Mouse (Mus musculus): ENCODE measurements around the gene Schip1. TPM values are rescaled to one million over a fixed set of nuclear protein-coding genes. Genes with fewer than 3 reads are reported as not detected.

Gene Schip1
- total and polyA plus RNA-seq, 2 experiments from 2014 or later = 108 to 157 TPM

DNA sequence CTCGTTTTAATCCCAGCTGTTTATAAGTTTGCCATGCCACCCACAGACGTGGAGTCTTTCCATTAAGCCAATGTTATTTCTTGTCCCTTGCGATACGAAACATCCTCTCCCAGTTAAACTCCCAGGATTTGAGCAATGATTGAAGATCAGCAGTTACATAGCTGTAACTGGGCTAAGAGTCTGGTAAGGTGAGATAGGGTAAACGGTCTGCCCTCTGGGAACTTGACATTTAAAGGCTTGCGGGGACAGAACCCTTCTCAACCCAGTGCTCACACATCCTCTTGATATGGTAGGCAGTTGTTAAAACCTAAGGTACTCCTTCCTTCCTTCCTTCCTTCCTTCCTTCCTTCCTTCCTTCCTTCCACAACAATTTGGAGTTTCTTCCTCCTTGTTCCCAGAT lies 431.9 kb downstream of the Schip1 start:
- ATAC-seq (ENCODE audit: low FRiP score) (no peak), DNase-seq (ENCODE audit: low spot score) (no peak)
- H3K4me2 ChIP-seq (ENCODE audit: low read depth, low read length, poor library complexity, severe bottlenecking) = peak overlapping the region; percentile 97
- H3K27ac ChIP-seq (ENCODE audit: low read depth, low read length) = no peak overlapping the region
- 55% methylated on average over 6 of the region's 6 CpGs for WGBS
- peak overlapping the region; percentile 75; the same call in 1 of the 2 replicates for H3K4me3 ChIP-seq (ENCODE audit: low read depth, low read length)
- no peak for TF ChIP-seq CTCF (IDR thresholded peaks at IDR 0.05)
- no peaks in the 10 kb centered on the region for H3K27me3 ChIP-seq (ENCODE audit: insufficient read depth, low read length)
- H3K9ac ChIP-seq (replicated peaks; ENCODE audit: low read length, poor library complexity, severe bottlenecking) = no peak overlapping the region
- no peaks in the 10 kb centered on the region for H3K9me3 ChIP-seq (ENCODE audit: low read length)
- 0 out of 2 replicates have a peak, but pooled peaks cover 4% of the 10 kb centered on the region for H3K4me1 ChIP-seq (ENCODE audit: insufficient read depth, low read length)
- no peaks in the 10 kb centered on the region for H3K36me3 ChIP-seq (ENCODE audit: insufficient read depth, low read length)

GRCm38 (mm10) chr3:68499532-68500152 lies 435.0 kb downstream of the Schip1 start:
- H3K4me1 ChIP-seq (ENCODE audit: insufficient read depth, low read length) = no peaks in the 10 kb centered on the region
- 84% methylated on average over 6 of the region's 6 CpGs for WGBS
- no peaks in the 10 kb centered on the region for H3K27me3 ChIP-seq (ENCODE audit: insufficient read depth, low read length)

DNA sequence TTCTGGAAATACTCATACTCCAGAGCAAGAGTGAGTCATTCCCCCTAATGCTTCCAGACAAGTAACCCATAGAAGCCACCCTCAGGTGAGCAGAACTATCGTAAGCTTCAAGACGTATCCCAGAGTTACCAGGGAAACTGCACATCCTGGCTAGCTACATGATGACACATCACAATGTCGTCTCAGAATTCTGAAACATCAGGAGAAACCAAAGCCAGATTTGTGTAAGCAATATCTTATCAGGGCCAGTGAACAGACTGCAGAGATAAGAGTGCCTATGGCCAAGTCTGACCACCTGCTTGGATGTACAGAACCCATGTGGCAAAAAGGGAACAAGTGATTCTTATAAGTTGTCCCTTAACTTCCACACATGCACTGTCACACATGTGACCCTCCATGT lies 440.2 kb downstream of the Schip1 start:
- WGBS = 79% methylated on average over 3 of the region's 3 CpGs
- ATAC-seq (ENCODE audit: low FRiP score) = no peak
- H3K9ac ChIP-seq (replicated peaks; ENCODE audit: low read length, poor library complexity, severe bottlenecking) = no peak overlapping the region

More at GRCm38 (mm10) chr3:68499532-68500152, 435.0 kb downstream of the Schip1 start:
- no peak overlapping the region for H3K4me3 ChIP-seq (ENCODE audit: low read depth, low read length)
- no peak for ATAC-seq (ENCODE audit: low FRiP score)
- H3K27ac ChIP-seq (ENCODE audit: low read depth, low read length) = no peak overlapping the region
- no peak overlapping the region for H3K9ac ChIP-seq (replicated peaks; ENCODE audit: low read length, poor library complexity, severe bottlenecking)
- TF ChIP-seq CTCF (IDR thresholded peaks at IDR 0.05) = no peak
- no peak for DNase-seq (ENCODE audit: low spot score)
- H3K36me3 ChIP-seq (ENCODE audit: insufficient read depth, low read length) = no peaks in the 10 kb centered on the region
- H3K9me3 ChIP-seq (ENCODE audit: low read length) = no peaks in the 10 kb centered on the region
- H3K4me2 ChIP-seq (ENCODE audit: low read depth, low read length, poor library complexity, severe bottlenecking) = no peak overlapping the region

GRCm38 (mm10) chr3:68506769-68507318 lies 442.2 kb downstream of the Schip1 start:
- Histone ChIP-seq H3K36me3 (ENCODE audit: insufficient read depth, low read length) (no peaks in the 10 kb centered on the region), H3K27ac (ENCODE audit: low read depth, low read length) (no peak overlapping the region), H3K27me3 (ENCODE audit: insufficient read depth, low read length) (no peaks in the 10 kb centered on the region), H3K4me1 (ENCODE audit: insufficient read depth, low read length) (no peaks in the 10 kb centered on the region), H3K9me3 (ENCODE audit: low read length) (no peaks in the 10 kb centered on the region), H3K9ac (replicated peaks; ENCODE audit: low read length, poor library complexity, severe bottlenecking) (no peak overlapping the region), H3K4me3 (ENCODE audit: low read depth, low read length) (no peak overlapping the region), H3K4me2 (ENCODE audit: low read depth, low read length, poor library complexity, severe bottlenecking) (no peak overlapping the region)
- no peak for ATAC-seq (ENCODE audit: low FRiP score)
- TF ChIP-seq CTCF (IDR thresholded peaks at IDR 0.05) = no peak
- DNase-seq (ENCODE audit: low spot score) = no peak
- 67% methylated on average over 7 of the region's 7 CpGs for WGBS

More for the DNA sequence above, 440.2 kb downstream of the Schip1 start:
- no peak overlapping the region for H3K27ac ChIP-seq (ENCODE audit: low read depth, low read length)
- no peaks in the 10 kb centered on the region for H3K4me1 ChIP-seq (ENCODE audit: insufficient read depth, low read length)
- H3K9me3 ChIP-seq (ENCODE audit: low read length) = no peaks in the 10 kb centered on the region
- DNase-seq (ENCODE audit: low spot score) = no peak
- H3K36me3 ChIP-seq (ENCODE audit: insufficient read depth, low read length) = no peaks in the 10 kb centered on the region
- no peak for TF ChIP-seq CTCF (IDR thresholded peaks at IDR 0.05)
- no peak overlapping the region for H3K4me2 ChIP-seq (ENCODE audit: low read depth, low read length, poor library complexity, severe bottlenecking)
- no peak overlapping the region for H3K4me3 ChIP-seq (ENCODE audit: low read depth, low read length)
- no peaks in the 10 kb centered on the region for H3K27me3 ChIP-seq (ENCODE audit: insufficient read depth, low read length)

DNA sequence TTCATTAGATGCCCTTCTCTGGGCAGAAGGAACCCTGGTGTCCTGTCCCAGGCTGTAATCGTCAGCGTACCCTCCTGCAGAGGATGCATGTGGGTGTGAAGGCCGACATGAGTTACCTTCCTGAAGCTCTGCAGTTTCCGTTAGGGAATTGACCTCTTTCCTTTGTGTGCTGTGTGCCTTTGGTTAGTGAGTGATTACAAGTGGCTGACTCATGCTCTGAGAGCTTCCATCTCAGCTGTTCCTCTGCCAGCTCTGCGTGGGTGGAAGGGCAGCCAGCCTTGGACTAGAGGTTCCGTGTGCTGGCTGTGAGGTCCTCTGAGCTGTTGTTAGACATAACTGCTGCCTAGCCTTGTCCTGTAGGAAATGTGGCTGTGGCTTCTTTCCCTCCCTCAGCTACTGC lies 444.0 kb downstream of the Schip1 start:
- no peak overlapping the region for H3K4me2 ChIP-seq (ENCODE audit: low read depth, low read length, poor library complexity, severe bottlenecking)
- no peak overlapping the region for H3K4me3 ChIP-seq (ENCODE audit: low read depth, low read length)
- H3K9me3 ChIP-seq (ENCODE audit: low read length) = no peaks in the 10 kb centered on the region
- TF ChIP-seq CTCF (IDR thresholded peaks at IDR 0.05) = no peak
- no peak overlapping the region for H3K27ac ChIP-seq (ENCODE audit: low read depth, low read length)
- 59% methylated on average over 6 of the region's 6 CpGs for WGBS
- no peak for ATAC-seq (ENCODE audit: low FRiP score)
- no peak overlapping the region for H3K9ac ChIP-seq (replicated peaks; ENCODE audit: low read length, poor library complexity, severe bottlenecking)
- H3K27me3 ChIP-seq (ENCODE audit: insufficient read depth, low read length) = no peaks in the 10 kb centered on the region
- no peaks in the 10 kb centered on the region for H3K4me1 ChIP-seq (ENCODE audit: insufficient read depth, low read length)
- H3K36me3 ChIP-seq (ENCODE audit: insufficient read depth, low read length) = no peaks in the 10 kb centered on the region
- peak; percentile 53 for DNase-seq (ENCODE audit: low spot score)

DNA sequence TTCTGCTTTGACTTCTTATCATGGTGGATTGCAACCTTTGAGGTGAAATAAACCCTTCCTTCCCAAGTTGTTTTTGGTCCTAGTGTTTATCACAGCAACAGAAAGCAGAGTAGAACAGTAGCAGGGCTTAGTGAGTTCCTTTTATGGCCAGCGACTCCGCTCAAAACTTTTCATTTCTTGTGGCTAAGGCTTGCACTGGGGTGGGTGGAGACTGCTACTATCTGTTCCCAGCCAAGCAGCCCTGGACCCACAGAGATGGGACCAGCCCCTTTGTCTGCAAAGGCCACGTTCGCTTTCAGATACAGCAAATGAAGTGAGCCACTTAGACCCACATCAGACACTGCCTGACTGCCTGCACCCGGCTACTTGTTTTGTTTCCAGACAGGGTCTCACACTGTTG lies 446.3 kb downstream of the Schip1 start:
- no peak for TF ChIP-seq CTCF (IDR thresholded peaks at IDR 0.05)
- no peak overlapping the region for H3K4me3 ChIP-seq (ENCODE audit: low read depth, low read length)
- no peaks in the 10 kb centered on the region for H3K27me3 ChIP-seq (ENCODE audit: insufficient read depth, low read length)
- no peaks in the 10 kb centered on the region for H3K4me1 ChIP-seq (ENCODE audit: insufficient read depth, low read length)
- H3K4me2 ChIP-seq (ENCODE audit: low read depth, low read length, poor library complexity, severe bottlenecking) = no peak overlapping the region
- no peaks in the 10 kb centered on the region for H3K9me3 ChIP-seq (ENCODE audit: low read length)
- no peak overlapping the region for H3K27ac ChIP-seq (ENCODE audit: low read depth, low read length)
- DNase-seq (ENCODE audit: low spot score) (no peak), ATAC-seq (ENCODE audit: low FRiP score) (no peak)
- H3K9ac ChIP-seq (replicated peaks; ENCODE audit: low read length, poor library complexity, severe bottlenecking) = no peak overlapping the region
- no peaks in the 10 kb centered on the region for H3K36me3 ChIP-seq (ENCODE audit: insufficient read depth, low read length)
- WGBS = 81% methylated on average over 5 of the region's 5 CpGs
